Mouse (Mus musculus) liver, adult 2 months (tissue): ENCODE data around the gene Csrnp2. TPM values are rescaled to one million over a fixed set of nuclear protein-coding genes. Genes with fewer than 3 reads are reported as not detected.
"Not testable (repeated sequence)": the region's sequence is repeated elsewhere in the genome, so short reads cannot be mapped to it uniquely, and the experiment has no call there.

ENCODE experiments used
- DNase-seq: peaks from one replicate; pipeline ENCODE4 v3.0.0-alpha.2; 2011; ENCODE audit warnings: low read depth, low spot score; ENCODE audit errors: extremely low read depth
- H3K27ac ChIP-seq: fragments of 200-500 bp; replicated peaks from 2 replicates; pipeline ENCODE4 v1.5.1; 2012; ENCODE audit warnings: low read depth, mild to moderate bottlenecking, control low read depth, inconsistent platforms, low read length; ENCODE audit not compliant: insufficient read depth
- H3K27me3 ChIP-seq: fragments of 200-500 bp; 2 replicates; pipeline ENCODE4 v1.6.1; 2012; ENCODE audit warnings: mild to moderate bottlenecking, moderate library complexity, low read length, inconsistent platforms; ENCODE audit not compliant: control insufficient read depth, insufficient read depth
- H3K36me3 ChIP-seq: fragments of 200-500 bp; 2 replicates; pipeline ENCODE4 v1.6.1; 2012; ENCODE audit warnings: low read length, inconsistent platforms; ENCODE audit not compliant: control insufficient read depth, insufficient read depth
- H3K4me1 ChIP-seq: fragments of 200-500 bp; 2 replicates; pipeline ENCODE4 v1.6.1; 2011; ENCODE audit warnings: low read length; ENCODE audit not compliant: control insufficient read depth, insufficient read depth
- H3K4me3 ChIP-seq: fragments of 200-500 bp; 2 replicates; pipeline ENCODE4 v1.5.1; 2011; ENCODE audit warnings: low read depth, mild to moderate bottlenecking, control low read depth, low read length, moderate library complexity; ENCODE audit not compliant: insufficient read depth
- H3K79me2 ChIP-seq: fragments of 200-500 bp; 2 replicates; pipeline ENCODE4 v1.6.1; 2012; ENCODE audit warnings: inconsistent platforms, mild to moderate bottlenecking, low read length, moderate library complexity; ENCODE audit not compliant: control insufficient read depth, insufficient read depth
- H3K9ac ChIP-seq: fragments of 200-500 bp; 2 replicates; pipeline ENCODE4 v1.6.1; 2012; ENCODE audit warnings: low read depth, mild to moderate bottlenecking, control low read depth, inconsistent platforms, low read length
- CTCF ChIP-seq: fragments of 200-500 bp; IDR thresholded peaks from 2 replicates; pipeline ENCODE4 v1.5.1; 2011; ENCODE audit warnings: low read depth, low read length, control low read depth
- POLR2A ChIP-seq: fragments of 200-500 bp; IDR thresholded peaks from 2 replicates; pipeline ENCODE4 v1.6.1; 2011; ENCODE audit warnings: low read length, control low read depth; ENCODE audit not compliant: insufficient read depth; ENCODE audit errors: extremely low read depth
- WGBS: fragments of 180-500 bp; shearing (Covaris S2); methylation state at CpG from one replicate; pipeline ENCODE4 v1.1.7; 2018; 5-methylcytosine and 5-hydroxymethylcytosine counted together
- polyA plus RNA-seq: library from polyadenylated mRNA; depleted of rRNA; stranded (reverse); fragments of >200 nt; gene quantifications from 2 replicates; pipeline ENCODE4 v1.2.3, GENCODE M21; 2012; rRNA removed
- total RNA-seq: library from RNA; depleted of rRNA; stranded (reverse); fragments of >200 nt; gene quantifications from 2 replicates; pipeline ENCODE4 v1.2.3, GENCODE M21; 2014; rRNA removed

Csrnp2 gene
- total RNA-seq (0.92 and 1.1 TPM in 2 replicates), polyA plus RNA-seq (0.78 and 1.1 TPM in 2 replicates)

DNA sequence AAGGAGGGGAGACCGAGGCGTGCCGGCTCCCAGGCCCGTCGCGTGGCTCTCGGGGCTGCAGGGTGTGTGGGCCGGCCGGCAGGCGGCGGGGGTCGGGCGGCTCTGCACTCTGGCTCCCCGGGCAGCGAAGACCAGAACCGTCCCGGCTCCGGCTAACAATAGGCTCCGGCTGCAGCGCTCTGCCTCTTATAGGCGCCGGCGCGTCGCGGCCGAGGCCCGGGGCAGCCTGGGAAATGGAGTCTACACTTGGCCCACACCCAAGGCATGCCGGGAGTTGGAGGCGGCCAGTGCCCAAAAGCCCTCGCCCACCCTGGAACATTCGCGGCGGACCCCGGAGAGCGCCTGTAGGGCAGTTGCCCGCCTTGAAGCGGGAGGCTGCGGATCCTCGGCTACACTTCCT lies at the start of gene Csrnp2:
Gene Csrnp2 (minus strand): TSS at position 387 of the 400 bp plus-strand sequence.
- Histone ChIP-seq H3K4me1 (peaks cover 2% of the 10 kb centered on the region; the same call in 1 of the 2 replicates), H3K36me3 (no peaks in the 10 kb centered on the region), H3K27ac (peak within 1 kb of the TSS; percentile 56; the same call in 1 of the 2 replicates), H3K9ac (peak within 1 kb of the TSS; percentile 98), H3K79me2 (peaks cover 16% of the 10 kb centered on the region), H3K4me3 (peak within 1 kb of the TSS; percentile 90), H3K27me3 (no peaks in the 10 kb centered on the region)
- TF ChIP-seq POLR2A (peak; percentile 96), CTCF (no peak)
- WGBS, result under 1% methylated on average over 40 of the region's 40 CpGs
- peak; percentile 58 for DNase-seq

DNA sequence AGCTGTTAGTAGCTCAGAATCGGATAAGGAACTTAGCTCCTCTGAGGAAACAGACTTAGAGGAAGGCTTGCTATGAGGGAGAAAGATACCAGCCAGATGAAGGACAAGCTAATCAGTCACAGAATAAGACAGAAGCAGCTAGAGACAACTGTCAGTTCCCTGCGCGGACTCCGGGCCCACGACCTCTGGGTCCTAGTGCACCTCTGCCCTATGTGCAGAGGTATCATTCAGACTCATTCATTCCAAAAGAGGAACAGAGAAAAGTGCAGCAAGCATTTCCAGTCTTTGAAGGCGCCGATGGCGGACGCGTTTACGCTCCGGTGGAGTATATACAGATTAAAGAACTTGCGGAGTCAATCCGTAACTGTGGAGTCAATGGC lies 48.4 kb upstream of the Csrnp2 start:
- H3K4me3 ChIP-seq, H3K27ac ChIP-seq, H3K36me3 ChIP-seq, H3K27me3 ChIP-seq, H3K9ac ChIP-seq, H3K79me2 ChIP-seq, DNase-seq, H3K4me1 ChIP-seq: not testable (repeated sequence)
- WGBS, result 95% methylated on average over 14 of the region's 14 CpGs

DNA sequence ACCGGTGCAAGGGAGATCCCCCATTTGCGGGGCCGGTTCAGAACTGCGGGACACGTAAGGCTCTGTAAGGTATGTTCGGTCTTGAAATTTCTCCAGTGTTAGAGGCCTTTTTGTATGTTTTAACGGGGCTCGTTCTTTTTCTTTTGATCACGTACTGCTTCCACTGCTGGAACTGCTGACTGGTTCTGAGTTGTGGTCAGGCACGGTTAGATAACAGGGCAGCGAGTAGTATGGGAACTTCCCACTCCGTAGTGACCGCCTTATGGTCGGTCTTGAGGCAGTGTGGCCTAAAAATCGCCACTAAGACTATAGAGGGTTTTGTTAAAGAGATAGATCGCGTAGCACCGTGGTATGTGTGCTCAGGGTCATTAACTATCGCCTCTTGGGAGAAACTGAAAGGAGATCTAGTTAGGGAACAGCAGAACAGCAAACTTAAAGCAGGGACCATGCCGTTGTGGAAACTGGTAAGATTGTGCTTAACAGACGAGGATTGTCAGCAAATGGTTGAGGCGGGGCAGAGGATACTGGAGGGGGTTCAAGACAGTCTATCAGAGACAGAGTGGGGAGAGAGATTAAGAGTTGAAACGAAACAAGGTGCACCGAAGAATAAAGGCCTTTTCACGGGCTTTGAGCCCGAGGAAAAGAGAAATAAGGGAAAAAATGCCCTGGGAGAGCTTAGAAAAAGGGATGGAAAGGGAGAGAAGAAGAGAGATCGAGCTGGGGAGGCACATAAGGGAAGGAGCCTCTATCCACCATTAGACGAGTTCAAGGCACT lies 47.8 kb upstream of the Csrnp2 start:
- H3K36me3 ChIP-seq, DNase-seq, H3K4me1 ChIP-seq, H3K9ac ChIP-seq, H3K27ac ChIP-seq, H3K4me3 ChIP-seq, H3K79me2 ChIP-seq, H3K27me3 ChIP-seq: not testable (repeated sequence)
- WGBS, result 94% methylated on average over 28 of the region's 28 CpGs

DNA sequence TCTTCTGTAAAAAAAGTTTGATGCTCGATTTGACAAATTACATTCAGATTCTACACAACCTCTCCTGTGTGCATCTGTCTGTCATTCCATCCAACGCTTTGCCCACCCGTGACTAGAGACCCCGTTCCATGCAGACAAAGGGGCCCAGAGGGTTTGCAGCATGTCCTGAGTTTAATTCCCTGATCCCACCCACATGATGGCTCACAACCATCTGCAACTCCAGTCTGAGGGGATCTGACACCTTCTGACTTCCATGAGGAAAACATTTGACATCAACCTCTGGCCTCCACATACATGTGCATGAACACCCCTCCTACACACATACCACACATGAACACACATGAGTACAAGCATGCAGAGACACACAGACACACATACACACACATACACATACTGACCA lies 46.1 kb upstream of the Csrnp2 start:
- TF ChIP-seq CTCF, result no peak
- no peak for TF ChIP-seq POLR2A
- no peak overlapping the region for H3K9ac ChIP-seq
- no peak for DNase-seq
- 89% methylated on average over 4 of the region's 4 CpGs for WGBS
- H3K4me3 ChIP-seq, result no peak overlapping the region
- H3K4me1 ChIP-seq, result peaks cover 2% of the 10 kb centered on the region; the same call in 1 of the 2 replicates
- H3K79me2 ChIP-seq, result peaks cover 7% of the 10 kb centered on the region; the same call in 1 of the 2 replicates
- no peaks in the 10 kb centered on the region for H3K36me3 ChIP-seq
- no peaks in the 10 kb centered on the region for H3K27me3 ChIP-seq
- no peak overlapping the region for H3K27ac ChIP-seq

DNA sequence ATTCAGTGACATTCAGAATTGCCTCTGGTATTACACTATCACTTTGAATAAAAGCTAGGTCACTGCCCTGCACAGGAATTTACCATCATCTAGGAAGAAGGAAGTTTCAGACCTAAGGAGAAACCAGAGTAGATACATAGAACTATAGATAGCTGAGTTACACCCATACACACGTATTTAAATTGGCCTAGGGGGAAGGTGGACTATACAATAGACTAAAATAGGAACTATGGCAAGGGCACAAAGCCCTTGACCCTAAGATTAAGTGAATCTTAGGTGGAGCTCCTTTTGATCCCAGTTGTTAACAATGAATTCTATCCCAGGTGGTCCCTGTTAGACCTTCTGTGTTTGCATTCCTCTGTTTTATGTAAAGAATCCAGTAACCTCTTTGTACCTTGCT lies 45.7 kb upstream of the Csrnp2 start:
- not testable (repeated sequence) for H3K27me3 ChIP-seq, H3K36me3 ChIP-seq, H3K9ac ChIP-seq, DNase-seq, H3K4me1 ChIP-seq, H3K4me3 ChIP-seq, H3K27ac ChIP-seq, H3K79me2 ChIP-seq
- 71% methylated on average over 1 of the region's 1 CpGs for WGBS

DNA sequence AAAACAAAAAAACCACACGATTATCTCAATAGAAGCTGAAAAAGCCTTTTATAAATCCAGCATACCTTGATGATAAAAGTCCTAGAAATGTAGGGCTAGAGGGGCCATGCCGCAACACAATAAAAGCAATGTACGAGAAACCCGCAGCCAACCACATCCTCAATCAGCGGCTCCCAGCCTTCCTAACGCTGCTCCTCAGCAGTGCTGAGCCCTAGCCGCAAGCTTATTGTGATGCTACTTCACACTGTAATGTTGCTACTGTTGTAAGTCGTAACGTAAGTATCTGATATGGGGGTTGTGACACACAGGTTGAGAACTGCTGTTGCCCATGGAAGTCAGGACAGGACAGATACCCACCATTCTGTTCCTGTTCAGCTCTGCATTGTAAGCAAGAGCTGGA lies 44.1 kb upstream of the Csrnp2 start:
- TF ChIP-seq CTCF (no peak), POLR2A (no peak)
- H3K4me1 ChIP-seq, result peaks cover 2% of the 10 kb centered on the region; the same call in 1 of the 2 replicates
- H3K27me3 ChIP-seq, result no peaks in the 10 kb centered on the region
- H3K79me2 ChIP-seq, result peaks cover 7% of the 10 kb centered on the region; the same call in 1 of the 2 replicates
- DNase-seq, result no peak
- 93% methylated on average over 9 of the region's 9 CpGs for WGBS
- H3K9ac ChIP-seq, result no peak overlapping the region
- H3K4me3 ChIP-seq, result no peak overlapping the region
- no peaks in the 10 kb centered on the region for H3K36me3 ChIP-seq
- H3K27ac ChIP-seq, result no peak overlapping the region
